Mouse (Mus musculus) erythroblast, embryonic 14.5 days (primary cell): ENCODE measurements around the gene Rnf220.

Experiments
- GATA1 ChIP-seq: IDR thresholded peaks from 2 replicates; pipeline ENCODE4 v1.6.1; 2012; ENCODE audit warnings: low read length, inconsistent platforms, mixed read lengths
- TAL1 ChIP-seq: IDR thresholded peaks from 3 replicates; pipeline ENCODE4 v1.6.1; 2012; ENCODE audit warnings: low read length, inconsistent platforms, mixed read lengths

GRCm38 (mm10) chr4:117262101-117262913, 234.5 kb downstream of the Rnf220 start:
- no peak for TF ChIP-seq TAL1
- no peak for TF ChIP-seq GATA1
